Mouse (Mus musculus) embryonic facial prominence, embryonic 12.5 days (tissue): ENCODE measurements around the gene Yju2. TPM values are rescaled to one million over a fixed set of nuclear protein-coding genes. Genes with fewer than 3 reads are reported as not detected.
"Not testable (repeated sequence)": the region's sequence is repeated elsewhere in the genome, so short reads cannot be mapped to it uniquely, and the experiment has no call there.

Experiments
- ATAC-seq: fragments of 200-750 bp; cut with Nextera tagmentation; 2 replicates; pipeline ENCODE4 v1.8.0; 2017; ENCODE audit not compliant: insufficient number of reproducible peaks, insufficient read depth, low FRiP score, low TSS enrichment
- H3K27ac ChIP-seq: fragments of 300-500 bp; sonication (generic); 2 replicates; pipeline ENCODE4 v1.5.1; 2016; ENCODE audit warnings: mild to moderate bottlenecking
- H3K27me3 ChIP-seq: fragments of 300-500 bp; sonication (generic); 2 replicates; pipeline ENCODE4 v1.6.1; 2016; ENCODE audit warnings: mild to moderate bottlenecking, moderate library complexity
- H3K36me3 ChIP-seq: fragments of 300-500 bp; sonication (generic); 2 replicates; pipeline ENCODE4 v1.6.1; 2016; ENCODE audit warnings: mild to moderate bottlenecking
- H3K4me1 ChIP-seq: fragments of 300-500 bp; sonication (generic); 2 replicates; pipeline ENCODE4 v1.6.1; 2016
- H3K4me2 ChIP-seq: fragments of 300-500 bp; sonication (generic); replicated peaks from 2 replicates; pipeline ENCODE4 v1.6.1; 2016; ENCODE audit warnings: mild to moderate bottlenecking, moderate library complexity
- H3K4me3 ChIP-seq: fragments of 300-500 bp; sonication (generic); 2 replicates; pipeline ENCODE4 v1.5.1; 2016; ENCODE audit warnings: mild to moderate bottlenecking
- H3K9ac ChIP-seq: fragments of 300-500 bp; sonication (generic); 2 replicates; pipeline ENCODE4 v1.6.1; 2016; ENCODE audit warnings: mild to moderate bottlenecking, moderate library complexity
- H3K9me3 ChIP-seq: fragments of 300-500 bp; sonication (generic); 2 replicates; pipeline ENCODE4 v1.6.1; 2016; ENCODE audit warnings: mild to moderate bottlenecking, moderate library complexity
- WGBS: fragments of 180-500 bp; shearing (Covaris S2); methylation state at CpG from one replicate; pipeline ENCODE4 v1.1.7; 2016; 5-methylcytosine and 5-hydroxymethylcytosine counted together
- polyA plus RNA-seq: library from polyadenylated mRNA; unstranded; fragments of >200 nt; fragmentation: Nextera tagmentation; extraction: Ambion mirVana; gene quantifications from 2 replicates; pipeline ENCODE4 v1.2.1, GENCODE M21; 2016

Yju2 gene
- 26.8 and 28.3 TPM in 2 replicates for polyA plus RNA-seq

DNA sequence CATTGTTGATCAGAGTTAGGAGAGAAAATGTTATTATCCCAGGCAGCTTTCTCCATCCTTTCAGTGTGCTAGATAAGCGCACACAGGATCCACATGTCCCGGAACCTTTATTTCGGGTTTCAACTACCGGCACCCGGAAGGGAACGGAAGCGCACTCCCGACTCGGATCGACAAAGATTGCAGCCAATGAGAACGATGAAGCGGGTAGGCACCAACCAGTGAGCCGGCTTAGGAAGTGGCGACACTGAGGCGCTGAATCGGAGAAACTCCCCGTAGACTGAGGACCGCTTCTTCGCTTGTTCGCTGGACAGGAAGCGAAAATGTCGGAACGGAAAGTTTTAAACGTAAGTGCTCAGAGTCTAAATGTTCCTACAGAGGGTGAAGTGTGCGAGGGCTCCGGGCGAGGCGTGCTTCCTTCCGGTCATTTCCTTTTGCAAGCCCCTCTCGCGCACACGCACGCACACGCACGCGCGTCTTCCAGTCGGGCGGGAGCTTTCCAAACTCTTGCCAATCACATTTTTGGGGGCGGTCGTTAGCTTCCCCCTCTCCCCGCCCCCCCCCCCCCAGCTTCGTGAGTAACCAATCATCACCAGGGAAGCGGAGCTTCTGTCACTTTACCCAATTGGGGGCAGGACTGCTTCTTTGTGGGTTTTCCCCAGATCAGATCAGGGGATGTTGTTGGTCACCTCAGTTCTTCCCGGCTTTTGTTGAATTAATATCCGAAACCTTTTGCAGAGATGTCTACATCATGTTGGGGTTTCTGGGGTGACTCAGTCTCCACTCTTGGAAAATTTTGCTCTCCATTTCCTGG lies at the start of gene Yju2:
Yju2 (plus strand) TSS at position 182 of the 811 bp plus-strand sequence.
- H3K27me3 ChIP-seq = peaks cover 10% of the 10 kb centered on the region
- no peaks in the 10 kb centered on the region for H3K9me3 ChIP-seq
- H3K4me2 ChIP-seq = peak within 1 kb of the TSS; percentile 74
- H3K27ac ChIP-seq = peak within 1 kb of the TSS; percentile 92
- H3K4me3 ChIP-seq = peak within 1 kb of the TSS; percentile 41
- under 1% methylated on average over 46 of the region's 46 CpGs for WGBS
- ATAC-seq = peak; percentile 88
- H3K36me3 ChIP-seq = peaks cover 17% of the 10 kb centered on the region; the same call in 1 of the 2 replicates
- peaks cover 21% of the 10 kb centered on the region for H3K4me1 ChIP-seq
- H3K9ac ChIP-seq = peak within 1 kb of the TSS; percentile 58

DNA sequence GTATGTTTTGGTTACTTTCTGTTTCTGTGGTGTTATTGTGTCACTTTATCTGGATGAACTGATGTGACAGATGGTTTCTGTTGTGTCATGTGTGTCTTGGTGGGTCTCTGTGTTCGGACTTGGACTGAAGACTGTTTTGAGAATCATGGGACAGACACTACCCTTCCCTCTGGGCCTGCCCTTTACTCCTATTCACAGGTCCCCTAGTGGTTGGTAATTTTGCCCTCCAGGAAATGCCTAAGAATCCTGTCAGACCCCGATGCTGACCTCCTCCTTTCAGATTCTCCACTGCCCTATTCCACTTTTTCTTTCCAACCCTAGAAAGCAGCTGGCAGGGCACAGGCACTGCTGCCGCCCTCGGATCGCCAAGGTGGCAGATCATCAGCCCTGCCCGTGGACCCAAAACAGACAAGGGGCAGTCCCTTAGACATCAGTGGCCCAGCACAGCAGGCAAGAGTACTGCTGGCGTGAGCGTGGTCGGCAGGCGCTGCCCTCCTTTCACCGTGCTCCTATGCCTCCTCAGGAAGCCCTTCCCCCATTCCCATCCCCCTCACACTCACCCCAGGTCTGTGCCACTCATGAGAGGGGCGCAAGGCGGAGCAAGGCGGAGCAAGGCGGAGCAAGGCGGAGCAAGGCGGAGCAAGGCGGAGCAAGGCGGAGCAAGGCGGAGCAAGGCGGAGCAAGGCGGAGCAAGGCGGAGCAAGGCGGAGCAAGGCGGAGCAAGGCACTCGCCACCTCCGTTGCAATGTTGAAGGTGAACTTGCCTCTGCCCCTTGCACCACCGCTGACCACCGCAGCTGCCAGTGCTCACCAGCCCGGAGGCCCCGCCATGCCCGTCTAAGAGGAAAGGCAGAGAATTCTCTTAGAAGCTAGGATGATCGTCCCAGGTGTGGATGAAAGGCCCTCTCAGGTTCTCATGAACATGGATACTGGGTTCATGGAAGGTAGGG lies 27.1 kb upstream of the Yju2 start:
- WGBS = 2% methylated on average over 33 of the region's 33 CpGs
- Histone ChIP-seq H3K9ac (peak overlapping the region; percentile 68), H3K4me1 (no peaks in the 10 kb centered on the region), H3K4me2 (peak overlapping the region; percentile 64), H3K27ac (peak overlapping the region; percentile 76), H3K36me3 (no peaks in the 10 kb centered on the region), H3K4me3 (peak overlapping the region; percentile 55), H3K27me3 (no peaks in the 10 kb centered on the region), H3K9me3 (0 out of 2 replicates have a peak, but pooled peaks cover 9% of the 10 kb centered on the region)
- ATAC-seq = peak; percentile 93

DNA sequence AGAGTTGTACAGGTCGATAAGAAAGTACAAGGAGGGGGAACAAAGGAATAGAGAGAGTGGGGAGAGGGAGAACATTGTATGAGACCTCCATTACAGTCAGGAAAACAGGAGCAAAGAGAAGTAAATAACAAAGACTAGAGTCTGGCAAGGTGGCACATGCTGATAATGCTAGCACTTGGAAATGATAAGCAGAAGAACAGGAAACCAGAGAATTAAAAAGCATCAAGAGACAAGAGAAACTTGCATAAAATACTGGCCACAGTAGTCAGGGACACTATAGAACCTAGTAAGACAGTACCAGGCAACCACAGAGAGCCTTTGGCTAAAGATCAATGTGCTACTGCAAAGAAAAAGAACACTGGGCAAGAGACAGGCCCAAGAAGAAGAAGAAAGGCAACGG lies 26.3 kb upstream of the Yju2 start:
- no peak overlapping the region for H3K27ac ChIP-seq

GRCm38 (mm10) chr17:55933191-55933590 lies 25.7 kb upstream of the Yju2 start:
- peaks cover 16% of the 10 kb centered on the region; the same call in 1 of the 2 replicates for H3K9me3 ChIP-seq
- no peak overlapping the region for H3K27ac ChIP-seq
- H3K27me3 ChIP-seq = no peaks in the 10 kb centered on the region
- no peak overlapping the region for H3K9ac ChIP-seq
- 0 out of 2 replicates have a peak overlapping the region, but pooled peaks have one; percentile 55 for H3K4me3 ChIP-seq
- 89% methylated on average over 15 of the region's 15 CpGs for WGBS
- no peak for ATAC-seq
- no peaks in the 10 kb centered on the region for H3K36me3 ChIP-seq
- no peaks in the 10 kb centered on the region for H3K4me1 ChIP-seq
- H3K4me2 ChIP-seq = no peak overlapping the region

More for the DNA sequence above, 26.3 kb upstream of the Yju2 start:
- Histone ChIP-seq H3K4me3 (peak overlapping the region; percentile 55), H3K4me2 (peak overlapping the region; percentile 64), H3K4me1 (no peaks in the 10 kb centered on the region), H3K9me3 (peaks cover 14% of the 10 kb centered on the region; the same call in 1 of the 2 replicates), H3K9ac (no peak overlapping the region; the same call in 1 of the 2 replicates), H3K36me3 (no peaks in the 10 kb centered on the region), H3K27me3 (no peaks in the 10 kb centered on the region)
- ATAC-seq = no peak
- WGBS = 62% methylated on average over 2 of the region's 2 CpGs

DNA sequence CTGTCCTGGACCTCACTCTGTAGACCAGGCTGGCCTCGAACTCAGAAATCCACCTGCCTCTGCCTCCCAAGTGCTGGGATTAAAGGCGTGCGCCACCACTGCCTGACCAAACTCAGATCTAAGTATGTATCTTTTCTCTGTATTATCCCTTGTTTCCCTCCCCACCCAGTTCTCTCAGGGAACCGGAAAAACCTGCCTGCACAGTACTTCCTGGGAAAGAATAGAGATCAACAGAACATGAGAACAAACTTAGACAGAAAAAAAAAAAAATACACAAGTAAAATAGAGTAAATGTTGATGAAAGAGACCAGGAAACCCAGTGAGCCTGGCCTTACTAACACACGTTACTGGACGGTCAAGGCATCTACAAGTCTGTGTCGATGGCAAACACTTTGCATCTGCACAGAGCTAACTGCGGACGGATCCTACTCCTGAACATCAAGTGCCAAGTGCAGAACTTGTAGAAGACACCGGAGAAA lies 14.5 kb upstream of the Yju2 start:
- not testable (repeated sequence) for H3K36me3 ChIP-seq, H3K9me3 ChIP-seq, H3K27me3 ChIP-seq, H3K4me1 ChIP-seq, H3K9ac ChIP-seq, ATAC-seq
- peak overlapping the region; percentile 52 for H3K4me3 ChIP-seq
- 32% methylated on average over 10 of the region's 10 CpGs for WGBS
- peak overlapping the region; percentile 78 for H3K4me2 ChIP-seq
- peak overlapping the region; percentile 90; the same call in 1 of the 2 replicates for H3K27ac ChIP-seq

- not testable (repeated sequence) for H3K4me1 ChIP-seq, H3K9me3 ChIP-seq, H3K27me3 ChIP-seq, H3K36me3 ChIP-seq
- peak overlapping the region; percentile 60 for H3K9ac ChIP-seq
- WGBS = under 1% methylated on average over 56 of the region's 56 CpGs
- peak overlapping the region; percentile 78 for H3K4me2 ChIP-seq
- H3K27ac ChIP-seq = peak overlapping the region; percentile 90
- H3K4me3 ChIP-seq = peak overlapping the region; percentile 52
- peak; percentile 96 for ATAC-seq
Measured at GRCm38 (mm10) chr17:55944866-55945682, 13.8 kb upstream of the Yju2 start.

DNA sequence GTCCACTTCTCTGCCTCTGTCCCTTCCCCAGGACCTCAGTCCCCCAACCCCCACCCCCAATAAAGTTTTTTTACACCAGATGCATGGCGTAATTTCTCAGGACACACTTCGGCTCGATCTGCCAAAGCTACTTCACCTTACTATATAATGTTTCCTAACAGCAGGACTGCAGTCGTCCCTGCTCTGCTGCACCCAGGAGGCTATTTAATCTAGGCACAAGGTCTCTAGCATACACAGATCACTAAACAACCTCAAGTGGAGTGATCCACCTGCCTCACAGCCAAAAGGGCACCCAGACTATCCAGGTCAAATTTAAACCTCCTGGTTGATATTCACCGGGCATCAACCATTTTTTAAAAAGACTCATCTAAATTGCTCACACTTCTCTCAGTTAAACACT lies 13.2 kb upstream of the Yju2 start:
- peak overlapping the region; percentile 90 for H3K27ac ChIP-seq
- no peak for ATAC-seq
- H3K36me3 ChIP-seq = no peaks in the 10 kb centered on the region

DNA sequence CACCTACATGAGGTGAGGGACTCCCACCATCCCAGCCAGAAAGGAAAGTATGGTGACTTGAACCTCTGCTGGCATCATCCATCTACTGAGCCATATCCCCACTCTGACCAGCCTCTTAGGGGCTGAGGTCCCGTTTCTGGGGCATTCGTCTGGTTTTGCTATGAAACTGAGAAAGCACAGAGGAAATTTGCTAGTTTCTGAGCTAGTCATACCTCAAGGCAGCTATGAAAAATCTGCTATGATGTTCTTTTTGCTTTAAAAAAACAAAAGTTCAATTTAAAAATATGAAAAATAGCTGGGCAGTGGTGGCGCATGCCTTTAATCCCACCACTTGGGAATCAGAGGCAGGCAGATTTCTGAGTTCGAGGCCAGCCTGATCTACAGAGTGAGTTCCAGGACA lies 10.3 kb upstream of the Yju2 start:
- WGBS = 85% methylated on average over 4 of the region's 4 CpGs

More for the DNA sequence above, 13.2 kb upstream of the Yju2 start:
- Histone ChIP-seq H3K9me3 (no peaks in the 10 kb centered on the region), H3K4me2 (peak overlapping the region; percentile 78), H3K4me3 (peak overlapping the region; percentile 52), H3K4me1 (no peaks in the 10 kb centered on the region), H3K9ac (peak overlapping the region; percentile 60), H3K27me3 (no peaks in the 10 kb centered on the region)
- WGBS = 34% methylated on average over 5 of the region's 5 CpGs

GRCm38 (mm10) chr17:55949400-55949799 lies 9.5 kb upstream of the Yju2 start, which contains the start of gene Zfp119b:
TSS of gene Zfp119b (minus strand) at chr17:55949500.
- 90% methylated on average over 2 of the region's 2 CpGs for WGBS

More for the DNA sequence above, 10.3 kb upstream of the Yju2 start:
- no peaks in the 10 kb centered on the region for H3K9me3 ChIP-seq
- no peak overlapping the region for H3K9ac ChIP-seq
- H3K4me2 ChIP-seq = no peak overlapping the region
- H3K4me1 ChIP-seq = no peaks in the 10 kb centered on the region
- no peak overlapping the region for H3K27ac ChIP-seq
- no peaks in the 10 kb centered on the region for H3K27me3 ChIP-seq
- H3K36me3 ChIP-seq = no peaks in the 10 kb centered on the region
- no peak overlapping the region for H3K4me3 ChIP-seq
- no peak for ATAC-seq

DNA sequence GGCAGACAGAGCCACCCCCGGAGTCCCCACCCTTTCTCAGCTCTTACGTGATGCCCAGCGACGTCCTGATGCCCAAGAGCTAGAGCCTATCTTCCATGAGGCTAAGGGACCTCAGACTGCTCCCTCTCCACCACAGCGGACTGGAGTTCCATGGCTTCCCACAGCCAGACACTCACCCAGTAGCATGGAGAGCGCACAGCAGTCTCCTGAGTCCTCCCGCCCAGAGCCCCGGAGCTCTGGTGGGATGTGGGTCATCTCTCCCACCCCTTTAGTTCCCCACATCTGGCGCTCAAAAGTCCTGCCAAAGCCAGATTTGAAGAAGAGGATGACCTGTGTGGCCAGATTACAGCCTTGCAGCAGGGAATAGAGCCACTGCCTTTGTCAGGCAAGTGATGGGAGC lies 8.3 kb upstream of the Yju2 start:
- WGBS = 76% methylated on average over 9 of the region's 9 CpGs
- ATAC-seq = no peak

More at GRCm38 (mm10) chr17:55949400-55949799, 9.5 kb upstream of the Yju2 start, which contains the start of gene Zfp119b:
- Histone ChIP-seq H3K4me3 (no peak within 1 kb of the TSS), H3K9ac (no peak within 1 kb of the TSS), H3K4me2 (no peak within 1 kb of the TSS), H3K9me3 (no peaks in the 10 kb centered on the region), H3K36me3 (no peaks in the 10 kb centered on the region), H3K27me3 (peaks cover 4% of the 10 kb centered on the region; the same call in 1 of the 2 replicates), H3K27ac (no peak within 1 kb of the TSS), H3K4me1 (no peaks in the 10 kb centered on the region)
- ATAC-seq = no peak

More for the DNA sequence above, 8.3 kb upstream of the Yju2 start:
- H3K4me3 ChIP-seq = no peak overlapping the region
- peaks cover 11% of the 10 kb centered on the region for H3K27me3 ChIP-seq
- no peaks in the 10 kb centered on the region for H3K36me3 ChIP-seq
- H3K4me1 ChIP-seq = no peaks in the 10 kb centered on the region
- no peaks in the 10 kb centered on the region for H3K9me3 ChIP-seq
- H3K4me2 ChIP-seq = no peak overlapping the region
- H3K27ac ChIP-seq = no peak overlapping the region
- no peak overlapping the region for H3K9ac ChIP-seq
